Comparison of ENCODE assay signal across 26 mouse cellular contexts in genomic region chr7:126434726-126435125, GRCm38 (mm10). TPM values are rescaled to one million over a fixed set of nuclear protein-coding genes. Genes with fewer than 3 reads are reported as not detected.
DNase-seq lines count a peak whose midpoint lies in the region.
"Had no signal": no experiment of that assay in that cellular context is flagged by ENCODE, and none has a peak within 500 bp of the region (broad histone marks: within the 10 kb centered on the region; RNA-seq: fewer than 3 reads in every experiment).

No protein-coding gene starts in this region.

- H3K27me3 ChIP-seq in midbrain, embryonic 10.5 days (ENCODE audit: low read depth, poor library complexity, severe bottlenecking), result no peaks in the 10 kb centered on the region
- H3K27me3 ChIP-seq: embryonic facial prominence, embryonic 12.5 days; embryonic facial prominence, embryonic 15.5 days; forebrain, embryonic 12.5 days; forebrain, embryonic 15.5 days; heart, embryonic 12.5 days; heart, embryonic 15.5 days; hindbrain, embryonic 15.5 days had no signal

- peak; percentile 75 for DNase-seq in adrenal gland, adult 8-10 months
- DNase-seq in adrenal gland, postnatal 4 days (ENCODE audit: low spot score in 2 of 2), result no peak
- peak; percentile 29 for DNase-seq in ovary, adult 18-20 months (ENCODE audit: low spot score)
- DNase-seq in ovary, postnatal 14 days (ENCODE audit: low spot score), result no peak
- peak; percentile 50 to 59 for DNase-seq in adrenal gland, postnatal 36 days
- DNase-seq in midbrain, embryonic 10.5 days (ENCODE audit: low spot score), result no peak
- DNase-seq: cerebellum, adult 11 months; cerebellum, adult 2 months; cerebellum, adult 9-11 months; cerebellum, postnatal 25 days; gastrocnemius, postnatal 25 days; heart, adult 18-20 months; heart, postnatal 10 days; heart, postnatal 36 days had no signal

- H3K9me3 ChIP-seq in midbrain, embryonic 10.5 days (replicated peaks), result no peaks in the 10 kb centered on the region
- H3K9me3 ChIP-seq: embryonic facial prominence, embryonic 12.5 days; embryonic facial prominence, embryonic 15.5 days; forebrain, embryonic 12.5 days; forebrain, embryonic 15.5 days; heart, embryonic 12.5 days; heart, embryonic 15.5 days; hindbrain, embryonic 10.5 days; hindbrain, embryonic 15.5 days had no signal

- WGBS in midbrain, embryonic 10.5 days, result 89% methylated on average over 7 of the region's 7 CpGs

- H3K27ac ChIP-seq in midbrain, embryonic 10.5 days (replicated peaks), result no peak overlapping the region
- H3K27ac ChIP-seq: embryonic facial prominence, embryonic 12.5 days; embryonic facial prominence, embryonic 15.5 days; forebrain, embryonic 12.5 days; forebrain, embryonic 15.5 days; heart, embryonic 15.5 days; hindbrain, embryonic 10.5 days; hindbrain, embryonic 15.5 days had no signal

- H3K4me1 ChIP-seq in midbrain, embryonic 10.5 days, result peaks cover 1% of the 10 kb centered on the region

- H3K36me3 ChIP-seq in midbrain, embryonic 10.5 days, result peaks cover 16% of the 10 kb centered on the region

- no peak overlapping the region for H3K4me3 ChIP-seq in midbrain, embryonic 10.5 days
- H3K4me3 ChIP-seq: embryonic facial prominence, embryonic 12.5 days; embryonic facial prominence, embryonic 15.5 days; forebrain, embryonic 12.5 days; forebrain, embryonic 15.5 days; heart, embryonic 12.5 days; heart, embryonic 15.5 days; hindbrain, embryonic 10.5 days; hindbrain, embryonic 15.5 days had no signal

RNA-seq across cellular contexts. Expression of gene Rabep2, which starts 6.2 kb away (rescaled TPM):
- 100 to 1,000 TPM in 2 of 4 experiments, 10 to 100 TPM in 2; 52.1 to 174 (median 93.2) TPM for total RNA-seq in adrenal gland, adult 8-10 months (2022)
- 10 to 100 TPM; 52.1 to 63.2 TPM for total RNA-seq in adrenal gland, postnatal 4 days (2021)
- total RNA-seq in adrenal gland, postnatal 36 days (2021), result 10 to 100 TPM; 48.4 to 72.8 TPM
- polyA plus RNA-seq in midbrain, embryonic 10.5 days (2016; fragmentation: Nextera tagmentation; extraction: Ambion mirVana), result 26.6 and 27.0 TPM in 2 replicates

RNA-seq across cellular contexts. Expression of gene Cd19, which starts 20.0 kb away (rescaled TPM):
- total RNA-seq in adrenal gland, adult 8-10 months (2022), result under 1 TPM; 0.56 to 0.94 (median 0.78) TPM
- 1 to 10 TPM in 1 of 2 experiments, under 1 TPM in 1; 0.48 to 1.6 TPM for total RNA-seq in adrenal gland, postnatal 4 days (2021)
- under 1 TPM in 1 of 2 experiments, not detected in 1; 0.82 TPM for total RNA-seq in adrenal gland, postnatal 36 days (2021)
- polyA plus RNA-seq in midbrain, embryonic 10.5 days (2016; fragmentation: Nextera tagmentation; extraction: Ambion mirVana), result 0.07 and 0.16 TPM in 2 replicates
- total RNA-seq: gastrocnemius, adult 8-10 months; MEL had no signal
- polyA plus RNA-seq: C2C12; embryonic facial prominence, embryonic 12.5 days; forebrain, embryonic 12.5 days; forebrain, embryonic 15.5 days; heart, embryonic 12.5 days; heart, embryonic 15.5 days; hindbrain, embryonic 10.5 days; intestine, embryonic 14.5 days had no signal

RNA-seq across cellular contexts. Expression of gene Atp2a1, which starts 28.2 kb away (rescaled TPM):
- under 1 TPM in 1 of 4 experiments, not detected in 3; 0.08 TPM for total RNA-seq in adrenal gland, adult 8-10 months (2022)
- 100 to 1,000 TPM in 1 of 2 experiments, 10 to 100 TPM in 1; 56.9 to 145 TPM for total RNA-seq in adrenal gland, postnatal 4 days (2021)
- under 1 TPM in 1 of 2 experiments, not detected in 1; 0.33 TPM for total RNA-seq in adrenal gland, postnatal 36 days (2021)
- 0.16 and 0.28 TPM in 2 replicates for polyA plus RNA-seq in midbrain, embryonic 10.5 days (2016; fragmentation: Nextera tagmentation; extraction: Ambion mirVana)

RNA-seq across cellular contexts. Expression of gene Nfatc2ip, which starts 38.2 kb away (rescaled TPM):
- 10 to 100 TPM in 2 of 4 experiments, 1 to 10 TPM in 2; 6.5 to 10.8 (median 8.8) TPM for total RNA-seq in adrenal gland, adult 8-10 months (2022)
- total RNA-seq in adrenal gland, postnatal 4 days (2021), result 1 to 10 TPM; 5.8 to 7.6 TPM
- 1 to 10 TPM; 6.5 TPM for total RNA-seq in adrenal gland, postnatal 36 days (2021)
- polyA plus RNA-seq in midbrain, embryonic 10.5 days (2016; fragmentation: Nextera tagmentation; extraction: Ambion mirVana), result 2.6 and 2.8 TPM in 2 replicates

RNA-seq across cellular contexts. Expression of gene Sh2b1, which starts 40.5 kb away (rescaled TPM):
- total RNA-seq in adrenal gland, adult 8-10 months (2022), result 10 to 100 TPM; 54.3 to 78.7 (median 65.2) TPM
- total RNA-seq in adrenal gland, postnatal 4 days (2021), result 10 to 100 TPM; 59.2 to 60.9 TPM
- total RNA-seq in adrenal gland, postnatal 36 days (2021), result 10 to 100 TPM; 55.3 to 59.5 TPM
- polyA plus RNA-seq in midbrain, embryonic 10.5 days (2016; fragmentation: Nextera tagmentation; extraction: Ambion mirVana), result 54.1 and 58.7 TPM in 2 replicates

Comparison
In these comparisons a context has a peak if more than half of its experiments do, and no peak if none do; other contexts are left out.
1. DNase-seq: peak in adrenal gland, adult 8-10 months (single experiment), ovary, adult 18-20 months (single experiment) and adrenal gland, postnatal 36 days (2 of 2); none in adrenal gland, postnatal 4 days (0 of 2), ovary, postnatal 14 days (single experiment) and midbrain, embryonic 10.5 days (single experiment).
2. RNA of gene Atp2a1, which starts 28.2 kb away (total RNA-seq): 56.9 to 145 TPM in adrenal gland, postnatal 4 days; 0.33 TPM in adrenal gland, postnatal 36 days and 0.08 TPM in adrenal gland, adult 8-10 months; every median in the first group is over 10 times any median in the second.